Mouse (Mus musculus) monocyte, adult 59 days (primary cell): ENCODE data around the gene Prkag3. TPM values are rescaled to one million over a fixed set of nuclear protein-coding genes. Genes with fewer than 3 reads are reported as not detected.

Source experiments
- total RNA-seq, 2 experiments: library from RNA; stranded (reverse); gene quantifications; one replicate each; pipeline ENCODE4 v1.2.4; 2023

The Prkag3 gene
- not detected for total RNA-seq

DNA sequence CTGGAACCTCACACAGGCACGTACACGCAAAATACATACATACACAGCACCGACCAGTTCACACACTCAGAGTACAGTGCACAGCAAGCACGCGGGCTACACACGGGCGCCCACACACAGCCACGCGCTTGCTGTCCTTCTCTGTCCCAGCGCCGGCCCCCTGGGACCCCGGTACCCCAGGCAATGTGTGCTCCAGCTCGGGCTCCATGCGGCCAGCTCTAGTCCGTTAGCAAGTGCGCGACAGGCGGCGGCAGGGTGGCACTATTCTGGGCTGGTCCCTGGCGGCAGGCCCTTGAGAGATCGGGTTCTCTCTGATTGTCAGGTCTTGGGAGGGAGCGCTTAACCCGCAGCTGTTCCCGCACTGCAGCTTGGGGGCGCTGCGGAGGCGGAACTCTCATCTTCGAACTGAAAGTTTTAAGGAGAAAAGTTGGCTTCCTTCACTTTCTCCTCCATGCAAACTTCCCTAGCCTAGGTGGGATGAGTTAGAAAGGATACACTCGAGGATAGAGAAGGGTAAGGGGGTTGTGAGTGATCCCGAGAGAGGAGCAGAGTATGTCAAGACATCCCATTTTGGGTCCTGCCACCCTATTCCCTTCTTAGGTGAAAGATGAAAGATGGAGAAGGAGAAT lies at the start of gene Prkag3:
Prkag3 (minus strand) TSS at position 579 of the 629 bp plus-strand sequence.

DNA sequence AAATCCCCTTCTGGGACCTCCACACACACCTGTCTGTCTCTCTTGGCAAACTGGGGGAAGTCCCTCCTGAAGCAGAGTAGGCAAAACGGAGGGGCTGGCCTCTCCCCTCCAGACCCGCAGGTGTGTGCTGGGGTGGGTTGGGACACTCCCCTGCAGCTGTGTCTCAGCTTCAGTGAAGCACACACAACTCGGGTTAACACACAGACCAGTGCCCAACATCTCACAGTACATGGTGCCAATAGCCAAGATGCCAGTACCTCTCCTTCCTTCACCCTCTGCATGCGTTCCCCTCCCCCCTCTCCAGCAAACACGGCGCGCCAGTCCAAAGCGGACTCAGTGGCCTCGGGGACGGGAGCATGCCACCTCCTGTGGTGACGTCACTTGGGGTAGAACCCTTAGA lies 42.2 kb upstream of the Prkag3 start, which contains the start of gene Wnt10a:
Wnt10a (plus strand) TSS at position 268 of the 400 bp plus-strand sequence.

DNA sequence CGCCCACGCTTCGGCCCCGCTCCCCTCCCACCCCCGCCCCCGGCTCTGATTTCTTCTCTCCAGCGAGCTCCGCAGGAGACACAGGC lies 22.7 kb upstream of the Prkag3 start, which contains the start of gene Wnt6:
Wnt6 (plus strand) TSS at position 48 of the 86 bp plus-strand sequence.

DNA sequence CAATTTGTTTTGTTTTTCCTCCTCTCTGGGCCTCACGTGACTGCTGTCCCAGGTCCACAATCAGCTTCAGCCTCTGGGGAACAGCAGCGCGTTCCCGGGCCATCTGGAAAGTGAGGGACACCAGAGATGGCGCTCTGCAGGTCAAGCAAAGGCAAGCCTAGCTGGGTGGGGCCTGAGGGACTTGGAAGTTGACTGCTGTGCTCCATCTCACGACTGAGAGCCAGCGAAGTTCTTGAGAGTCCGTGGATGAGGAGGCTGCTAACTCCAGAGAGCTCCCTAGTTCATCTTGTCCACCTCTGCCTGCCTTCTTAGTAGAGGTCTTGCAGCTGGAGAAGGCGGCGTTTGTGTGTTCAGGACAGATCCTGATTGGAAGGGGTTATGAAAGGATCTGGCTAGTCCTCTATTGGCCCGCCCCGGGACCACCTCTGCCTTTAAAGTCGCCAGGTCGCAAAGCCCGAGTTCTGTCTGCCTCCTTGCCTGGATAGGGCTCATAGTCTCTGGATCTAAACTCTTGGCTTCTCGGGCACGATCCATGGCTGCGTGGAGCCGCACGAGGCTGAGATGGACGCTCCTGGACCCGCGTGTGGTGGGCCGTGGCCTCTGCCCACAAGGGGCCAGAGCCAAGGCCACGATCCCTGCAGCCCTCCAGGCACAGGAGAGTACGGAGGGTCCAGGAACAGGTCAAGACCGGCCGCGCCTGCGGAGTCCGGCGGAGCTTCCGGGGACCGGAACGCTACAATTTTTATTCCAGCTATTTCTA lies 35.7 kb downstream of the Prkag3 start, which contains the start of gene Cyp27a1:
Cyp27a1 (plus strand) TSS at position 476 of the 760 bp plus-strand sequence.

Other genes with a start within 250 kb of the Prkag3 start
- gene Cnot9, start 243.2 kb downstream of the Prkag3 start, total RNA-seq = 10 to 100 TPM; 18.8 to 18.9 TPM
- gene Plcd4, start 206.3 kb downstream of the Prkag3 start, total RNA-seq = under 1 TPM in 1 of 2 experiments, not detected in 1; 0.85 TPM
- 10 to 100 TPM; 15.8 to 18.7 TPM for gene Usp37, start 204.9 kb downstream of the Prkag3 start, total RNA-seq
- gene Zfp142, start 161.0 kb downstream of the Prkag3 start, total RNA-seq = 10 to 100 TPM; 19.7 to 24.2 TPM
- 1 to 10 TPM; 6.5 to 7.0 TPM for gene Bcs1l, start 160.9 kb downstream of the Prkag3 start, total RNA-seq
- 10 to 100 TPM; 38.6 to 45.9 TPM for gene Rnf25, start 147.8 kb downstream of the Prkag3 start, total RNA-seq
- gene Stk36, start 147.8 kb downstream of the Prkag3 start, total RNA-seq = under 1 TPM; 0.36 to 0.84 TPM
- 10 to 100 TPM; 26.2 to 33.6 TPM for gene Ttll4, start 87.5 kb downstream of the Prkag3 start, total RNA-seq
- gene Cyp27a1, start 35.6 kb downstream of the Prkag3 start, total RNA-seq = 100 to 1,000 TPM; 183 to 203 TPM
- 1 to 10 TPM; 3.7 to 6.5 TPM for gene Wnt6, start 22.7 kb upstream of the Prkag3 start, total RNA-seq
- gene Wnt10a, start 42.3 kb upstream of the Prkag3 start, total RNA-seq = not detected
- not detected for gene Cdk5r2, start 105.7 kb upstream of the Prkag3 start, total RNA-seq
- not detected for gene Fev, start 136.2 kb upstream of the Prkag3 start, total RNA-seq
- not detected for gene Cryba2, start 143.9 kb upstream of the Prkag3 start, total RNA-seq
- gene Cfap65, start 186.4 kb upstream of the Prkag3 start, total RNA-seq = not detected
- under 1 TPM; 0.33 to 0.42 TPM for gene Ihh, start 202.5 kb upstream of the Prkag3 start, total RNA-seq